Mouse (Mus musculus) hindbrain, embryonic 11.5 days (tissue): Measurements from ENCODE around the gene Ctr9. TPM values are rescaled to one million over a fixed set of nuclear protein-coding genes. Genes with fewer than 3 reads are reported as not detected.

ENCODE experiments used
- ATAC-seq: fragments of 200-750 bp; cut with Nextera tagmentation; 2 replicates; pipeline ENCODE4 v1.8.0; 2017; ENCODE audit warnings: mild to moderate bottlenecking, moderate TSS enrichment, moderate library complexity; ENCODE audit not compliant: low FRiP score
- DNase-seq: peaks from one replicate; pipeline ENCODE4 v3.0.0-alpha.2; 2015; ENCODE audit warnings: low spot score
- H3K27ac ChIP-seq: fragments of 300-500 bp; sonication (generic); 2 replicates; pipeline ENCODE4 v1.5.1; 2014; ENCODE audit warnings: mild to moderate bottlenecking, low read depth, low read length
- H3K27me3 ChIP-seq: fragments of 300-500 bp; sonication (generic); 2 replicates; pipeline ENCODE4 v1.6.1; 2014; ENCODE audit warnings: mild to moderate bottlenecking, low read length, moderate library complexity, mixed read lengths; ENCODE audit not compliant: control insufficient read depth, insufficient read depth
- H3K36me3 ChIP-seq: fragments of 300-500 bp; sonication (generic); 2 replicates; pipeline ENCODE4 v1.6.1; 2014; ENCODE audit warnings: mild to moderate bottlenecking, low read length, moderate library complexity, mixed read lengths; ENCODE audit not compliant: control insufficient read depth, insufficient read depth
- H3K4me1 ChIP-seq: fragments of 300-500 bp; sonication (generic); replicated peaks from 2 replicates; pipeline ENCODE4 v1.6.1; 2014; ENCODE audit warnings: low read length, mixed read lengths; ENCODE audit not compliant: control insufficient read depth, insufficient read depth
- H3K4me2 ChIP-seq: fragments of 300-500 bp; sonication (generic); replicated peaks from 2 replicates; pipeline ENCODE4 v1.6.1; 2014; ENCODE audit warnings: mild to moderate bottlenecking, low read depth, low read length
- H3K4me3 ChIP-seq: fragments of 300-500 bp; sonication (generic); 2 replicates; pipeline ENCODE4 v1.5.1; 2014; ENCODE audit warnings: low read depth, low read length
- H3K9ac ChIP-seq: fragments of 300-500 bp; sonication (generic); 2 replicates; pipeline ENCODE4 v1.6.1; 2014; ENCODE audit warnings: low read depth, low read length
- H3K9me3 ChIP-seq: fragments of 300-500 bp; sonication (generic); 2 replicates; pipeline ENCODE4 v1.6.1; 2016; ENCODE audit warnings: low read length; ENCODE audit not compliant: control insufficient read depth
- WGBS: fragments of 180-500 bp; shearing (Covaris S2); extraction: QIAGEN DNeasy Blood & Tissue Kit; methylation state at CpG from one replicate; pipeline ENCODE4 v1.1.7; 2014; 5-methylcytosine and 5-hydroxymethylcytosine counted together
- polyA plus RNA-seq: library from polyadenylated mRNA; unstranded; fragments of >200 nt; fragmentation: Nextera tagmentation; extraction: Ambion mirVana; gene quantifications from 2 replicates; pipeline ENCODE4 v1.2.1, GENCODE M21; 2014

Ctr9 gene
- 79.3 and 91.2 TPM in 2 replicates for polyA plus RNA-seq

GRCm38 (mm10) chr7:111028281-111029045 lies at the start of gene Ctr9:
Gene Ctr9 (plus strand): TSS chr7:111028951.
- ATAC-seq (peak; percentile 97), DNase-seq (peak; percentile 95)
- H3K27me3 ChIP-seq: no peaks in the 10 kb centered on the region
- no peaks in the 10 kb centered on the region for H3K36me3 ChIP-seq
- peak within 1 kb of the TSS; percentile 94 for H3K4me3 ChIP-seq
- 8% methylated on average over 45 of the region's 45 CpGs for WGBS
- no peaks in the 10 kb centered on the region for H3K9me3 ChIP-seq
- peak within 1 kb of the TSS; percentile 78 for H3K4me2 ChIP-seq
- peak within 1 kb of the TSS; percentile 76 for H3K9ac ChIP-seq
- peak within 1 kb of the TSS; percentile 89 for H3K27ac ChIP-seq
- no peaks in the 10 kb centered on the region for H3K4me1 ChIP-seq

GRCm38 (mm10) chr7:110981036-110981435 lies 47.7 kb upstream of the Ctr9 start:
- H3K27me3 ChIP-seq: no peaks in the 10 kb centered on the region
- no peaks in the 10 kb centered on the region for H3K4me1 ChIP-seq
- ATAC-seq (no peak), DNase-seq (no peak)
- H3K27ac ChIP-seq: no peak overlapping the region
- no peak overlapping the region for H3K9ac ChIP-seq
- H3K4me2 ChIP-seq: no peak overlapping the region
- 71% methylated on average over 8 of the region's 8 CpGs for WGBS
- H3K36me3 ChIP-seq: no peaks in the 10 kb centered on the region
- H3K9me3 ChIP-seq: no peaks in the 10 kb centered on the region
- H3K4me3 ChIP-seq: no peak overlapping the region

GRCm38 (mm10) chr7:110982053-110982705 lies 46.6 kb upstream of the Ctr9 start, which contains the start of gene Mrvi1:
Gene Mrvi1 (minus strand): TSS chr7:110982461.
- DNase-seq: peak; percentile 8
- ATAC-seq: no peak

GRCm38 (mm10) chr7:110982764-110983163 lies 46.0 kb upstream of the Ctr9 start:
- ATAC-seq (no peak), DNase-seq (peak; percentile 22)
- H3K4me2 ChIP-seq: no peak overlapping the region
- WGBS: 62% methylated on average over 4 of the region's 4 CpGs
- H3K27ac ChIP-seq: no peak overlapping the region
- no peaks in the 10 kb centered on the region for H3K36me3 ChIP-seq
- H3K4me3 ChIP-seq: no peak overlapping the region
- no peaks in the 10 kb centered on the region for H3K4me1 ChIP-seq
- no peak overlapping the region for H3K9ac ChIP-seq
- H3K9me3 ChIP-seq: no peaks in the 10 kb centered on the region
- H3K27me3 ChIP-seq: no peaks in the 10 kb centered on the region

More at GRCm38 (mm10) chr7:110982053-110982705, 46.6 kb upstream of the Ctr9 start, which contains the start of gene Mrvi1:
- Histone ChIP-seq H3K4me1 (no peaks in the 10 kb centered on the region), H3K4me3 (no peak within 1 kb of the TSS), H3K9me3 (no peaks in the 10 kb centered on the region), H3K4me2 (no peak within 1 kb of the TSS), H3K9ac (no peak within 1 kb of the TSS), H3K27me3 (no peaks in the 10 kb centered on the region), H3K27ac (no peak within 1 kb of the TSS), H3K36me3 (no peaks in the 10 kb centered on the region)
- 66% methylated on average over 7 of the region's 7 CpGs for WGBS

GRCm38 (mm10) chr7:110983621-110984020 lies 45.1 kb upstream of the Ctr9 start:
- H3K36me3 ChIP-seq: no peaks in the 10 kb centered on the region
- no peak overlapping the region for H3K4me3 ChIP-seq
- H3K27me3 ChIP-seq: no peaks in the 10 kb centered on the region
- no peak overlapping the region for H3K27ac ChIP-seq
- 69% methylated on average over 5 of the region's 5 CpGs for WGBS
- no peaks in the 10 kb centered on the region for H3K9me3 ChIP-seq
- no peak overlapping the region for H3K9ac ChIP-seq
- no peak overlapping the region for H3K4me2 ChIP-seq
- ATAC-seq (no peak), DNase-seq (no peak)
- no peaks in the 10 kb centered on the region for H3K4me1 ChIP-seq

GRCm38 (mm10) chr7:110985581-110986265 lies 43.0 kb upstream of the Ctr9 start:
- H3K4me3 ChIP-seq: no peak overlapping the region
- H3K27ac ChIP-seq: no peak overlapping the region
- no peaks in the 10 kb centered on the region for H3K4me1 ChIP-seq
- no peak overlapping the region for H3K4me2 ChIP-seq
- WGBS: 67% methylated on average over 7 of the region's 7 CpGs
- ATAC-seq (no peak), DNase-seq (no peak)
- no peaks in the 10 kb centered on the region for H3K9me3 ChIP-seq
- H3K9ac ChIP-seq: no peak overlapping the region
- H3K36me3 ChIP-seq: no peaks in the 10 kb centered on the region
- H3K27me3 ChIP-seq: no peaks in the 10 kb centered on the region

GRCm38 (mm10) chr7:110988081-110988480 lies 40.7 kb upstream of the Ctr9 start:
- H3K27me3 ChIP-seq: no peaks in the 10 kb centered on the region
- H3K4me3 ChIP-seq: no peak overlapping the region
- H3K9ac ChIP-seq: no peak overlapping the region
- no peak overlapping the region for H3K4me2 ChIP-seq
- 89% methylated on average over 3 of the region's 3 CpGs for WGBS
- H3K36me3 ChIP-seq: no peaks in the 10 kb centered on the region
- DNase-seq (no peak), ATAC-seq (no peak)
- H3K9me3 ChIP-seq: no peaks in the 10 kb centered on the region
- H3K4me1 ChIP-seq: no peaks in the 10 kb centered on the region
- no peak overlapping the region for H3K27ac ChIP-seq

- Histone ChIP-seq H3K36me3 (no peaks in the 10 kb centered on the region), H3K4me1 (no peaks in the 10 kb centered on the region), H3K4me3 (no peak overlapping the region), H3K9me3 (no peaks in the 10 kb centered on the region), H3K4me2 (no peak overlapping the region), H3K9ac (no peak overlapping the region), H3K27ac (no peak overlapping the region), H3K27me3 (no peaks in the 10 kb centered on the region)
- 89% methylated on average over 5 of the region's 5 CpGs for WGBS
- ATAC-seq: no peak
- no peak for DNase-seq
Observed at GRCm38 (mm10) chr7:110989286-110989879, 39.4 kb upstream of the Ctr9 start.
